Mouse (Mus musculus) small intestine, adult 2 months (tissue): ENCODE data around the gene Fto. TPM values are rescaled to one million over a fixed set of nuclear protein-coding genes. Genes with fewer than 3 reads are reported as not detected.
A peak's percentile ranks its signal among the peaks of the same experiment; 100 is the strongest.

ENCODE experiments used
- H3K27ac ChIP-seq: fragments of 200-500 bp; 2 replicates; pipeline ENCODE4 v1.5.1; 2012; ENCODE audit warnings: low read depth, low read length, control low read depth, inconsistent platforms; ENCODE audit not compliant: insufficient read depth
- H3K27me3 ChIP-seq: fragments of 200-500 bp; 2 replicates; pipeline ENCODE4 v1.6.1; 2012; ENCODE audit warnings: mild to moderate bottlenecking, moderate library complexity, low read length, inconsistent platforms; ENCODE audit not compliant: control insufficient read depth, insufficient read depth
- H3K36me3 ChIP-seq: fragments of 200-500 bp; 2 replicates; pipeline ENCODE4 v1.6.1; 2012; ENCODE audit warnings: mild to moderate bottlenecking, low read length, control low read depth, inconsistent platforms; ENCODE audit not compliant: control insufficient read depth, insufficient read depth
- H3K4me1 ChIP-seq: fragments of 200-500 bp; 2 replicates; pipeline ENCODE4 v1.6.1; 2012; ENCODE audit warnings: low read length, inconsistent platforms, mixed read lengths; ENCODE audit not compliant: control insufficient read depth, insufficient read depth, insufficient read length
- H3K4me3 ChIP-seq: fragments of 200-500 bp; 2 replicates; pipeline ENCODE4 v1.5.1; 2012; ENCODE audit warnings: low read depth, mild to moderate bottlenecking, control low read depth, inconsistent platforms, low read length, moderate library complexity
- CTCF ChIP-seq: fragments of 200-500 bp; IDR thresholded peaks from 2 replicates; pipeline ENCODE4 v1.5.1; 2012; ENCODE audit warnings: low read depth, mild to moderate bottlenecking, control low read depth, inconsistent platforms, low read length, moderate library complexity, mixed read lengths; ENCODE audit not compliant: insufficient replicate concordance, insufficient read length; ENCODE audit errors: extremely low read depth
- POLR2A ChIP-seq: fragments of 200-500 bp; IDR thresholded peaks from 2 replicates; pipeline ENCODE4 v1.6.1; 2012; ENCODE audit warnings: low read depth, mild to moderate bottlenecking, control low read depth, inconsistent platforms, low read length, moderate library complexity
- WGBS: fragments of 180-500 bp; shearing (Covaris S2); methylation state at CpG from one replicate; pipeline ENCODE4 v1.1.7; 2018; 5-methylcytosine and 5-hydroxymethylcytosine counted together
- polyA plus RNA-seq: library from polyadenylated mRNA; depleted of rRNA; stranded (reverse); fragments of >200 nt; gene quantifications from 2 replicates; pipeline ENCODE4 v1.2.3, GENCODE M21; 2012

The Fto gene
- polyA plus RNA-seq, 1 experiment: 7.3 TPM

DNA sequence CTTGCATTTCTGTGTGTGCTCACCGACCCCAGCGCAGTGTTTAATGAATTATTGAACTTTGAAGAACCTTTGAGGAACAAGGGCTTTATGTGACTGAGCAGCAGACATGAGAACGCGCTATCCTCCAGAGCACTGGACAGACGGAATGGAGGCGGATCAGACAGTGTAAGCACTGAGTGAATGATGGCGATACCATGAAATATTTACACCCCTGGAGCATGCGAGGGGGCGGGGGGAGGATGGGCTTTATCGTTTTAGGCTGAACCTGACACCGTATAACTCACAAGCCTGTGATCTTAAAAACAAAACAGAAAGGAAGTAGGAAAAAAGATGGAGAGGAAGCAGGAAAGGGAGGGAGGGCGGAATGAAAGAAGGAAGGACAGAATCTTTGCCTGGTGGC lies 57.6 kb downstream of the Fto start:
- Histone ChIP-seq H3K27ac (no peak overlapping the region), H3K27me3 (no peaks in the 10 kb centered on the region), H3K36me3 (no peaks in the 10 kb centered on the region), H3K4me3 (no peak overlapping the region; the same call in 1 of the 2 replicates), H3K4me1 (no peaks in the 10 kb centered on the region)
- 59% methylated on average over 12 of the region's 12 CpGs for WGBS
- no peak for TF ChIP-seq POLR2A
- no peak for TF ChIP-seq CTCF

DNA sequence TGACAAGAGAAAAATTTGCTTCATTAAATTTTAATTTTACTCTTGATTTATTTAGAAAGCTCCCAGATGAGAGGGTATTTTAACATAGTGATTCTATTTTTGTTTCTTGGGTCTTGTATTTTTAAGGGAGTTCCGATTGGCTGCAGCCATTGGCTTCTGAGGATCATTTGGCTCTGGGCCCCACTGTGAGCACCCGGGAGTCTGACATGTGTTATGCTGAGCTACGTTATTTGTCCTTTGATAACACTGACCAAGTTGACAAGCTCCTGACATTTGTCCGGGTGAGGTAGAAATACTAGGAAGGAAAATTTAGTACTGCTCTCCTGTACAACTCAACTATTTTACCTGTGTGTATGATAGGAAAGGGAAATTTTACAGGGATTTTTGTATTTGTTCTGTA lies 58.7 kb downstream of the Fto start:
- Histone ChIP-seq H3K27ac (no peak overlapping the region), H3K4me3 (no peak overlapping the region), H3K36me3 (no peaks in the 10 kb centered on the region), H3K27me3 (no peaks in the 10 kb centered on the region), H3K4me1 (no peaks in the 10 kb centered on the region)
- TF ChIP-seq CTCF: no peak
- no peak for TF ChIP-seq POLR2A
- 56% methylated on average over 4 of the region's 4 CpGs for WGBS

DNA sequence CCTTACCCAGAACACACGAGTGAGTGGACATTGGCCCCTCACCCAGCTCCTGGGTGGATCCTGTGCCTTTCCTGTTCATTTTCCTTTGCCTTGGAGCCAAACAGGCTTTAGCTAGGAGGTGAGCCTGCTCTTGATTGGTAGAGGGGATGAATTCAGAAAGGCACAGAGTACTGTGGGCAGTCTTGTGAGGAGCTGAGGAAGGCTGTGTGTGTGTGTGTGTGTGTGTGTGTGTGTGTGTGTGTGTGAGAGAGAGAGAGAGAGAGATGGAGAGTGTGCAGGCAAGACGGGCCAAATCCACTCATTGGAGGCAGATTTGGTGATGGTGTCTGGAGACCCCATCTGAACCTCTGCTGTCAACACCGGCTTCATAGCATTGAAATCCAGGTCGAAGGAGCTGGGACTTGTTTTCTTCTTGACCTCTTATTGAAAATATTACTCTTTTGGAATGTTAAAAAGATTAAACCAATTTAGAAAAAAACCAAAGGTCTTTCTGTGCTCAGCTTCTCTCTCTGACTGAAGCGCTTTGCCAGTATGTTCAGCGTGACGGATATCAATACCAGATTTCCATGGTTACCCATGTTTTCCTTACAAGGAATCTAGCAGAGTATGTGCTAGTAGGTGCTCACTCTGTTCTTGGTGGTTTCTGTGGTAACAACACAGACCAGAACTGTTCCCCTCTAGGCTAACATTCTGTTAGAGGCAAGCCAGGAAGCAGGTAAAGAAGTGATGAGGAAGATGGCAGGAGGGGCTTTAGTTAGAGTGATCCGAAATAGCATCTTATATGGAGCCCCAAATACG lies 59.7 kb downstream of the Fto start:
- Histone ChIP-seq H3K4me1 (no peaks in the 10 kb centered on the region), H3K27ac (no peak overlapping the region), H3K36me3 (no peaks in the 10 kb centered on the region), H3K4me3 (no peak overlapping the region), H3K27me3 (no peaks in the 10 kb centered on the region)
- no peak for TF ChIP-seq CTCF
- no peak for TF ChIP-seq POLR2A
- 90% methylated on average over 9 of the region's 9 CpGs for WGBS

DNA sequence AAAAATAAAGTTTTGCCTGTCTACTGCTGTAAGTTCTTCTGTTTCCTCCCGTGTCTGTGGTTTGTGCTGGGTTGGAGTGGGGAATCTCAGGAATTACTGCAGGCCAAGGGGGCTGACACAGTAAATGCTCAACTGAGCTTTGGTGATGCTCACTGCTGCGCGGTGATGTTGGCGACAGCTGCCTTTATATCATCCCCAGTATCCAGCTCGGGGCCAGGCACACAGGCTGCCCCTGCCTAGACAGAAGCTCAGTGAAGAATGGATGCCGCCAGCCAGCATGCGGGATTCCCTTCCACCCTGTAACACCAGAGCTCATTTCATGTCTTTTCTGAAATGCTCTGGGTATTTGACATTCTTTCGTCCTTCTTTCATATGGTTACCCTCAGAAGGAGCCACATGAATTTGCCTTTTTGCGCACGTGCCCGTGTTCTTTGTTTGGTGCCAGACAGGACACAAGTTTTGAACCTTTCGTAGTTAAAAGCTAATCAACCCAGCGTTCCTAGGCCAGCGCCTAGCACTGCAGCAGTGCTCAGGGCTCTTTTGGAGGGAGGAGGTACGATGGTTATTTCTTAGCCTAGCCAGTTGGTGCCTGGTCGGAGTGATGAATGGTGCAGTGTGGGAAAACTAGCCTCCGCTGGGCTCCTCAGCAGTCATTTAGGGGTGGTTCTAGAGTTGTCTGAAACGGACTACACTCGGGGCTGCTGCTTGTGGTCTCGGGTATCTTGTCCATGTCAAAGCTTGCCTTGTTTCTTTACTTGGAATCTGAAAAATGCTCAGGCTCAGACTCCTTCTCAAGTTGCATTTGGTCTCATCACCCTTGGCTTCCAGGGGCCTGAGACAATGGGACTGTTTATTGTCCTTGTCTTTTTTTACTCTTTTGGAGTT lies 62.0 kb downstream of the Fto start:
- H3K27ac ChIP-seq: no peak overlapping the region
- no peak for TF ChIP-seq POLR2A
- TF ChIP-seq CTCF: no peak
- no peak overlapping the region for H3K4me3 ChIP-seq
- H3K27me3 ChIP-seq: no peaks in the 10 kb centered on the region
- no peaks in the 10 kb centered on the region for H3K36me3 ChIP-seq
- H3K4me1 ChIP-seq: no peaks in the 10 kb centered on the region; the same call in 1 of the 2 replicates
- 89% methylated on average over 20 of the region's 20 CpGs for WGBS

DNA sequence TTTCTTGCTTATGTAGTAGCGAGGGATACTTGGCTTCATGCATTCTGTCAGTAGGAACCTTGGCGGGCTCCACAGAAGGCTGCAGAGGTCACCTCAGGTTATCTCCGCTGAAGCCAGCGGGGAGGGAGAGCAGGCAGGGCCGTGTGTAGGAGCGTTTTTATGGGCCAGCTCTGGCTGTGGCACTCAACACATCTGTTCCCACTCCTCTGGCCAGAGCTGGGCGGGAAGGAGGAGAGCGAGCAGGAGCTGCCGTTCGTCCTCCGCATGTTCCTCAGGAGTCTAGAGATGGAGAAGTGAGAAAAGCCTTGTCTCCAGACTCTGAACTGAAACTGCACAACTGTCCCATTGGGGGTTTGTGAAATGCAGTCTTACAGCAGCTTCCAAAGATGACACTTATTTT lies 63.5 kb downstream of the Fto start:
- Histone ChIP-seq H3K36me3 (no peaks in the 10 kb centered on the region), H3K4me1 (peaks cover 6% of the 10 kb centered on the region), H3K27me3 (no peaks in the 10 kb centered on the region), H3K27ac (no peak overlapping the region), H3K4me3 (no peak overlapping the region)
- TF ChIP-seq CTCF: no peak
- TF ChIP-seq POLR2A: no peak
- 58% methylated on average over 11 of the region's 11 CpGs for WGBS

DNA sequence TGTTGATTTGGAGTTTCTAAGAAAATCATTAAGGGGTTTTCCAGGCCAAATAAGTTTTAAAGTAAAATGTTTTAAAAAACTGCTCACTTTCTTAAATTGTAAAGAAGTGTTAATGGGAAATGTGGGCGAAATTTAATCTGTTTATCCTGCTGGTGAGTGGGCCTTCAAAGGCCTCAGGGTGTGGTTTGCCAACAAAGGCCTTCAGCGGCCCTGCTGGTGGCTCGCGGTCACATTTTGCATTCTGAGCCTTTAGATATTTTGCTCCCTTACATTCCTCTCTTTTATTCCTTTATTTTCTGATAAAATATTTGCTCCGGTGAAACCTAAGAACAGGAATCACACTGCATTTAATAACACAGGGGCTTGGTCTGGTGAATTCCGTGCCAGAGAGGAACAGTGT lies 64.0 kb downstream of the Fto start:
- 88% methylated on average over 6 of the region's 6 CpGs for WGBS
- no peak for TF ChIP-seq POLR2A
- TF ChIP-seq CTCF: no peak
- Histone ChIP-seq H3K36me3 (no peaks in the 10 kb centered on the region), H3K27ac (no peak overlapping the region), H3K4me1 (peaks cover 7% of the 10 kb centered on the region), H3K4me3 (no peak overlapping the region), H3K27me3 (no peaks in the 10 kb centered on the region)

DNA sequence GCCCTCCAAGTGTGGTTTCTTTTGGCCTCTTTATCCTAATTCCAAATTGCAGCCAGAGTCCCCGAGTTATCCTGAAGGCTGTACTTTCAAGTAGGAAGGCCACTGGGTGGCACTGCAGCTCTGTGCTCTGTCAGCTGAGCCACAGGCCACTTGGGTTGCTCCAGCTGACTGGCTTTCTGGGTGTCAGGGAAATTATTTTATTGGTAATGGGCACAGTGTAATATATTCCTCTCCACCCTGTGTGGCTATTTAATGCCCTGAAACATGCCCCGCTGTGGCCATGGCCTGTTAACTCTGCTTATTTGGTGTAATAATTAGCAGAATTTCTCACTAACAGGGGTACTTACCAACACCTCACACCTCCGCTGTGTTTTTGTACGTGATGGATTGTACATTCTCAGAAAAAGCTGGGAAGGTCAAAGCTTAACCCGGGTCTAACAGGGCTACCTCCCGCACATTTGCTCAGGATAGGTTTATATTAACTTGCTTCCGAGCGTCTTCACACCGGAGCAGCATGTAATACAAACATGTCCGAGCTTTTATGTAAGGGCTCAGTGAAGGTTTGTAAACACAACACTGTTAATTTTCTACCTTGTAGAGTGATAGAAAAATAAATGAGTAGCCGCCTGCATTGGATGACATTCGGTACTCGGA lies 65.6 kb downstream of the Fto start:
- Histone ChIP-seq H3K27ac (no peak overlapping the region), H3K4me1 (peaks cover 7% of the 10 kb centered on the region), H3K27me3 (no peaks in the 10 kb centered on the region), H3K4me3 (no peak overlapping the region), H3K36me3 (no peaks in the 10 kb centered on the region)
- TF ChIP-seq POLR2A (no peak), CTCF (peak; percentile 86; the same call in 1 of the 2 replicates)
- WGBS: 64% methylated on average over 13 of the region's 13 CpGs
